Comparison of ENCODE assay signal across 8 mouse cellular contexts in genomic region chr4:115056921-115057673, GRCm38 (mm10). TPM values are rescaled to one million over a fixed set of nuclear protein-coding genes. Genes with fewer than 3 reads are reported as not detected.
DNase-seq lines count a peak whose midpoint lies in the region; ATAC-seq and TF ChIP-seq lines count a peak whose summit lies in the region.

No protein-coding gene starts in this region.

- ATAC-seq in granulocyte monocyte progenitor cell, adult 5-6 weeks (replicated peaks; ENCODE audit: poor library complexity, severe bottlenecking), result peak; percentile 71
- ATAC-seq in intestine, embryonic 14.5 days (replicated peaks; ENCODE audit: low FRiP score, low TSS enrichment, low read depth), result no peak; the same call in 1 of the 2 replicates
- ATAC-seq in midbrain, embryonic 14.5 days (ENCODE audit: low FRiP score, low TSS enrichment), result peak; percentile 69

- peak; percentile 44 for DNase-seq in urinary bladder, adult 2 months (ENCODE audit: low spot score)
- no peak for DNase-seq in urinary bladder, postnatal 10 days (ENCODE audit: low spot score)
- peak; percentile 65 for DNase-seq in embryo, embryonic 10 days (ENCODE audit: low spot score)
- DNase-seq in intestine, embryonic 14.5 days (ENCODE audit: low spot score), result peak; percentile 90
- peak; percentile 77 for DNase-seq in liver
- peak; percentile 76 for DNase-seq in midbrain, embryonic 14.5 days

- peak overlapping the region; percentile 27 for H3K9ac ChIP-seq in intestine, embryonic 14.5 days (ENCODE audit: low read length)
- peak overlapping the region; percentile 68 for H3K9ac ChIP-seq in midbrain, embryonic 14.5 days (replicated peaks; ENCODE audit: low read length)

- no peaks in the 10 kb centered on the region for H3K36me3 ChIP-seq in intestine, embryonic 14.5 days (ENCODE audit: control insufficient read depth, insufficient read depth, low read length)
- no peaks in the 10 kb centered on the region for H3K36me3 ChIP-seq in midbrain, embryonic 14.5 days (ENCODE audit: control insufficient read depth, insufficient read depth, low read length)
- no peaks in the 10 kb centered on the region for H3K36me3 ChIP-seq in testis, adult 2 months (ENCODE audit: control insufficient read depth, insufficient read depth, low read length)

- WGBS in intestine, embryonic 14.5 days, result under 1% methylated on average over 48 of the region's 48 CpGs
- under 1% methylated on average over 48 of the region's 48 CpGs for WGBS in midbrain, embryonic 14.5 days

- peaks cover 98% of the 10 kb centered on the region for H3K27me3 ChIP-seq in intestine, embryonic 14.5 days (replicated peaks; ENCODE audit: control insufficient read depth, insufficient read depth, low read length)
- H3K27me3 ChIP-seq in midbrain, embryonic 14.5 days (ENCODE audit: control insufficient read depth, insufficient read depth, low read length), result peaks cover 68% of the 10 kb centered on the region
- peaks cover 8% of the 10 kb centered on the region for H3K27me3 ChIP-seq in testis, adult 2 months (ENCODE audit: control insufficient read depth, insufficient read depth, low read length)

- no peak for TF ChIP-seq CTCF in testis, adult 2 months (IDR thresholded peaks at IDR 0.05; ENCODE audit: control insufficient read depth, insufficient read depth, insufficient replicate concordance, low read depth, low read length)

- H3K4me3 ChIP-seq in intestine, embryonic 14.5 days (ENCODE audit: low read depth, low read length), result peak overlapping the region; percentile 33
- peak overlapping the region; percentile 43 for H3K4me3 ChIP-seq in midbrain, embryonic 14.5 days (replicated peaks; ENCODE audit: low read depth, low read length)
- peak overlapping the region; percentile 57 for H3K4me3 ChIP-seq in testis, adult 2 months (ENCODE audit: control insufficient read depth, low read depth, low read length)

- TF ChIP-seq POLR2A in testis, adult 2 months (IDR thresholded peaks at IDR 0.05; ENCODE audit: control insufficient read depth, low read depth, low read length), result no peak

- H3K27ac ChIP-seq in intestine, embryonic 14.5 days (ENCODE audit: low read depth), result peak overlapping the region; percentile 38; the same call in 1 of the 2 replicates
- peak overlapping the region; percentile 95 for H3K27ac ChIP-seq in midbrain, embryonic 14.5 days (replicated peaks; ENCODE audit: low read depth, low read length)
- peak overlapping the region; percentile 7 for H3K27ac ChIP-seq in testis, adult 2 months (ENCODE audit: control insufficient read depth, insufficient read depth, low read depth, low read length)

- peaks cover 9% of the 10 kb centered on the region for H3K4me1 ChIP-seq in intestine, embryonic 14.5 days (replicated peaks; ENCODE audit: control insufficient read depth, insufficient read depth, low read length)
- H3K4me1 ChIP-seq in midbrain, embryonic 14.5 days (ENCODE audit: control insufficient read depth, insufficient read depth, low read length), result 0 out of 2 replicates have a peak, but pooled peaks cover 6% of the 10 kb centered on the region
- peaks cover 15% of the 10 kb centered on the region for H3K4me1 ChIP-seq in testis, adult 2 months (ENCODE audit: control insufficient read depth, insufficient read depth, low read length)

- no peaks in the 10 kb centered on the region for H3K9me3 ChIP-seq in intestine, embryonic 14.5 days (ENCODE audit: control insufficient read depth, low read length)
- no peaks in the 10 kb centered on the region for H3K9me3 ChIP-seq in midbrain, embryonic 14.5 days (ENCODE audit: control insufficient read depth, low read length)

- peak overlapping the region; percentile 52 for H3K4me2 ChIP-seq in intestine, embryonic 14.5 days (ENCODE audit: low read length)
- peak overlapping the region; percentile 97 for H3K4me2 ChIP-seq in midbrain, embryonic 14.5 days (ENCODE audit: low read length)

RNA-seq across cellular contexts. Expression of gene Tal1, which starts 0.9 kb away (rescaled TPM):
- polyA plus RNA-seq in urinary bladder, adult 2 months (2012; rRNA removed), result 2.1 and 2.2 TPM in 2 replicates
- 12.1 and 14.4 TPM in 2 replicates for total RNA-seq in granulocyte monocyte progenitor cell, adult 5-6 weeks (2014; fragmentation: Nextera tagmentation)
- total RNA-seq in granulocyte monocyte progenitor cell, adult 5-6 weeks (2017), result 5.8 and 9.5 TPM in 2 replicates
- polyA plus RNA-seq in intestine, embryonic 14.5 days (2014; fragmentation: Nextera tagmentation; extraction: Ambion mirVana), result 0.96 and 1.1 TPM in 2 replicates
- polyA plus RNA-seq in midbrain, embryonic 14.5 days (2014; fragmentation: Nextera tagmentation; extraction: Ambion mirVana), result 23.1 and 23.8 TPM in 2 replicates
- polyA plus RNA-seq in testis, adult 2 months (2012; rRNA removed), result 0.90 and 1.3 TPM in 2 replicates

RNA-seq across cellular contexts. Expression of gene Pdzk1ip1, which starts 31.4 kb away (rescaled TPM):
- polyA plus RNA-seq in urinary bladder, adult 2 months (2012; rRNA removed), result 79.6 and 106 TPM in 2 replicates
- total RNA-seq in granulocyte monocyte progenitor cell, adult 5-6 weeks (2014; fragmentation: Nextera tagmentation), result 0.92 TPM in 1 of 2 replicates, not detected in the other
- 3.8 TPM in 1 of 2 replicates, not detected in the other for total RNA-seq in granulocyte monocyte progenitor cell, adult 5-6 weeks (2017)
- 41.8 and 50.5 TPM in 2 replicates for polyA plus RNA-seq in intestine, embryonic 14.5 days (2014; fragmentation: Nextera tagmentation; extraction: Ambion mirVana)
- polyA plus RNA-seq in midbrain, embryonic 14.5 days (2014; fragmentation: Nextera tagmentation; extraction: Ambion mirVana), result 2.0 and 4.5 TPM in 2 replicates
- polyA plus RNA-seq in testis, adult 2 months (2012; rRNA removed), result 336 and 353 TPM in 2 replicates

RNA-seq across cellular contexts. Expression of gene Stil, which starts 57.1 kb away (rescaled TPM):
- polyA plus RNA-seq in urinary bladder, adult 2 months (2012; rRNA removed), result 0.43 and 0.52 TPM in 2 replicates
- 20.3 and 20.4 TPM in 2 replicates for total RNA-seq in granulocyte monocyte progenitor cell, adult 5-6 weeks (2014; fragmentation: Nextera tagmentation)
- total RNA-seq in granulocyte monocyte progenitor cell, adult 5-6 weeks (2017), result 18.4 and 21.7 TPM in 2 replicates
- polyA plus RNA-seq in intestine, embryonic 14.5 days (2014; fragmentation: Nextera tagmentation; extraction: Ambion mirVana), result 17.6 and 18.1 TPM in 2 replicates
- polyA plus RNA-seq in midbrain, embryonic 14.5 days (2014; fragmentation: Nextera tagmentation; extraction: Ambion mirVana), result 1.7 and 4.8 TPM in 2 replicates
- 8.5 and 10.2 TPM in 2 replicates for polyA plus RNA-seq in testis, adult 2 months (2012; rRNA removed)

Comparison
In these comparisons a context has a peak if more than half of its experiments do, and no peak if none do; other contexts are left out.
1. H3K27ac ChIP-seq: peak in every context shown above with its lines; median percentile 95 in midbrain, embryonic 14.5 days; 38 in intestine, embryonic 14.5 days; 7 in testis, adult 2 months.